Mouse (Mus musculus) brain, embryonic 18.5 days (tissue): ENCODE results near the gene Dll3.
"Not testable (repeated sequence)": the region's sequence is repeated elsewhere in the genome, so short reads cannot be mapped to it uniquely, and the experiment has no call there.

ENCODE experiments used
- DNase-seq: peaks from one replicate; pipeline ENCODE4 v3.0.0-alpha.2; 2012; ENCODE audit warnings: low read depth, low spot score

Gene Dll3

DNA sequence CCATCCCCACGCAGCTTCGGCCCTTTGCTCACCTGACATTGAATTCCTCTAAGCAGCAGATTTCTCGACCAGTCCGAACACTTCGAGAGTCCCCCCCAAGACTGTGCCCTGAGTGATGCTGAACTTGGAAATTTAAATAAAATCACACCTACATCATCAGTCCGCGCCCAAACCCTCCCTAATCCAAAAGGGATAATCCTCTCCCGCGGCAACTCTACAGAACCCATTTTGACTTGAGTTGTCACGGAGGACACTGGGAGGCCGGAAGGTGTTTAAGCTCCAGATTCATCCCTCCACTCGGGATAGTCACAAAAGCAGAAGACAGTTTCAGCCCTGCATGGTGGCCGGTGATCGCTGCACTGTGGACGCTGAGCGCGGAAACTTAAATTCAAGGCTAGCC is 50.1 kb downstream of the Dll3 start:
- DNase-seq, result no peak

DNA sequence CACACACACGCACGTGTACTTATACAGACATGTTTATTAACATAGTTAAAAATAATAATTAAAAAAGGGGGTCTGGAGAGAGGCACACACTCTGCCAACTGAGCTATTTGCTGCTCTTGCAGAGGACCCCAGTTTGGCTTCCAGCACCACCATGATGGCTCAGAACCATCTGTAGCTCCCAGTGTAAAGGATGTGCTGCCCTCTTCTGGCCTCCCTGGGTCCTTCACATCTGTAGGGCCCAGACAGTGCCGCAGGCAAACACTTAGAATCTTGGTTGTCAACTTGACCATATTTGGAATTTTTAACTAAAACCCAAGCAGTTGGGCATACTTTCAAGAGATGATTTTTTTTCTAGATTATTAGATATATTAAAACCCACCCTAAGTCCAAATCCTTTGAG is 53.1 kb downstream of the Dll3 start:
- DNase-seq, result no peak

- not testable (repeated sequence) for DNase-seq
Observed at GRCm38 (mm10) chr7:28243943-28244342, 58.1 kb downstream of the Dll3 start.
